Mouse (Mus musculus): ENCODE data around the gene Hoxa10.
A peak's percentile ranks its signal among the peaks of the same experiment; 100 is the strongest.

Hoxa10 gene

GRCm38 (mm10) chr6:52245040-52245756, 4.5 kb upstream of the Hoxa10 start:
- peak; percentile 87 for DNase-seq

GRCm38 (mm10) chr6:52244471-52245039, 3.9 kb upstream of the Hoxa10 start:
- peak; percentile 79 for DNase-seq

- DNase-seq = peak; percentile 70
Observed at GRCm38 (mm10) chr6:52243681-52244121, 3.0 kb upstream of the Hoxa10 start.

- DNase-seq = peak; percentile 83
Observed at GRCm38 (mm10) chr6:52242801-52243332, 2.2 kb upstream of the Hoxa10 start.

- DNase-seq = peak; percentile 89
Observed at GRCm38 (mm10) chr6:52241001-52241621, 457 bp upstream of the Hoxa10 start.

GRCm38 (mm10) chr6:52239625-52240388, 847 bp downstream of the Hoxa10 start:
- peak; percentile 69 for DNase-seq

GRCm38 (mm10) chr6:52238976-52239375, 1.7 kb downstream of the Hoxa10 start:
- peak; percentile 36 for DNase-seq

GRCm38 (mm10) chr6:52238155-52238545, 2.5 kb downstream of the Hoxa10 start:
- DNase-seq = peak; percentile 34

GRCm38 (mm10) chr6:52237346-52238154, 3.1 kb downstream of the Hoxa10 start:
- peak; percentile 80 for DNase-seq

- peak; percentile 76 for DNase-seq
Observed at GRCm38 (mm10) chr6:52236806-52237205, 3.8 kb downstream of the Hoxa10 start.

GRCm38 (mm10) chr6:52235866-52236265, 4.8 kb downstream of the Hoxa10 start:
- DNase-seq = peak; percentile 83

GRCm38 (mm10) chr6:52235267-52235666, 5.4 kb downstream of the Hoxa10 start:
- peak; percentile 59 for DNase-seq

- DNase-seq = peak; percentile 86
Observed at GRCm38 (mm10) chr6:52234428-52235140, 6.1 kb downstream of the Hoxa10 start.

- peak; percentile 88 for DNase-seq
Observed at GRCm38 (mm10) chr6:52233546-52234427, 6.9 kb downstream of the Hoxa10 start.

GRCm38 (mm10) chr6:52232984-52233545, 7.6 kb downstream of the Hoxa10 start:
- peak; percentile 80 for DNase-seq

GRCm38 (mm10) chr6:52232568-52232965, 8.1 kb downstream of the Hoxa10 start:
- peak; percentile 79 for DNase-seq

- DNase-seq = peak; percentile 87
Observed at GRCm38 (mm10) chr6:52231885-52232567, 8.6 kb downstream of the Hoxa10 start.

- peak; percentile 82 for DNase-seq
Observed at GRCm38 (mm10) chr6:52230516-52231165, 10.0 kb downstream of the Hoxa10 start, which contains the start of gene Hoxa9. TSS of gene Hoxa9 (minus strand) at chr6:52231089.

Measured in heart, adult 11 months (tissue).